14 mouse cellular contexts compared by ENCODE assay signal in genomic region chr2:84383828-84384227, GRCm38 (mm10).
"Had no signal": no experiment of that assay in that cellular context is flagged by ENCODE, and none has a peak within 500 bp of the region (broad histone marks: within the 10 kb centered on the region; RNA-seq: fewer than 3 reads in every experiment).

No protein-coding gene starts in this region.

- H3K27me3 ChIP-seq: limb, embryonic 15.5 days; midbrain, embryonic 12.5 days had no signal

- ATAC-seq: midbrain, embryonic 16.5 days had no signal

- H3K4me3 ChIP-seq: limb, embryonic 15.5 days; midbrain, embryonic 12.5 days had no signal

- H3K9ac ChIP-seq: limb, embryonic 15.5 days; midbrain, embryonic 12.5 days had no signal

- H3K27ac ChIP-seq: kidney, postnatal 0 days; limb, embryonic 15.5 days; midbrain, embryonic 12.5 days had no signal

- H3K9me3 ChIP-seq: limb, embryonic 15.5 days; midbrain, embryonic 12.5 days had no signal

- H3K36me3 ChIP-seq: limb, embryonic 15.5 days; midbrain, embryonic 12.5 days had no signal

- DNase-seq: kidney, adult 11 months; kidney, adult 9 months; kidney, postnatal 36 days; layer of hippocampus, adult 9-11 months; layer of hippocampus, postnatal 36 days; lung, postnatal 4 days; right cerebral cortex, adult 18-20 months; right cerebral cortex, postnatal 25 days; thymus, adult 18-20 months; thymus, postnatal 14 days had no signal

- H3K4me2 ChIP-seq: limb, embryonic 15.5 days; midbrain, embryonic 12.5 days had no signal
